Mouse (Mus musculus) T-cell, adult 66 days (primary cell): ENCODE results near the gene Nectin1. TPM values are rescaled to one million over a fixed set of nuclear protein-coding genes. Genes with fewer than 3 reads are reported as not detected.

Experiments used
- total RNA-seq, 2 experiments: library from RNA; stranded (reverse); gene quantifications; 3 replicates in 1 of 2; 4 replicates in 1 of 2; pipeline ENCODE4 v1.2.4; 2023

Nectin1 gene
- under 1 TPM; 0.20 to 0.89 TPM for total RNA-seq

DNA sequence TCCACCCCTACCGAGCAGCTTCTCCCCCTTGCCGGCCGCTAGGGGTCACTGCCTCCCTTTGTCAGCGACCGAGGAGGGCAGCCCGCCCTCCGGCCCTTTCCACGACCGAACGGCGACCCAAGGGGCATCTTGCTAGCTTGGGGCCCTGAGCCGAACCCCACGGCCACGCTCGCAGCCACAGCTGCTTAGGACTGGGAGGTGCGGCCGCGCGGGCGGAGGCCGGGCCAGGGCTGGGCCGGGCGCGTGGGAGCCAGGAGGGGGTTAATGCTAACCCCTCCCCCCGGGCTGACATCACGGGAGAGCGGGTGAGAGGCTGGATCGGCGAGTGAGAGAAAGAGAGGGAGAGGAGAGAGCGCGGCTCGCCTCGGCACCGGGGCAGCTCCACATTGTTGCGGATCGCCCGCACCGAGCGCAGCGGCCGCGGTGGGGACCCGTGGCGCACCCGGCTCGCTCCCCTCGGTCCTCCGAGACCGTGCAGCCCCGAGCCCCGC is at the start of gene Nectin1:
Nectin1 (plus strand) TSS at position 338 of the 491 bp plus-strand sequence.

